Mouse (Mus musculus): Measurements from ENCODE around the gene Rab11fip4.

DNA sequence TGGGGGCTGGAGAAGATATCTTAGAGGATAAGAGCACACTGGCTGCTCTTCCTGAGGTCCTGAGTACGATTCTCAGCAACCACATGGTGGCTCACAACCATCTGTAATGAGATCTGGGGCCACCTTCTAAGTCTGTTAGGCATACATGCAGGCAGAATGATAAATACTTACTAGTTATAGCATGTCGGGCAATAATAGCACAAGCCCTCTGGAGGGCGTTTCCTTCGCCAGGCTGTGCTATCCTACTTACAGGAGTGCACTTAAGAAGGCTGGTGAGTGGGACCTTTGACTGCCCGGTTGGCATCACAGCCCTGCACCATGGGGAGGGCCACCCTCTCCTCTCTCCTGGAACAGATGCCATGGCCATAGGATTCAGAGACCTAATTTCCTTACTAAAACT is 112.4 kb downstream of the Rab11fip4 start:
- TF ChIP-seq CTCF (IDR thresholded peaks at IDR 0.05; ENCODE audit: control insufficient read depth, insufficient read depth, low read length) (no peak; the same call in 1 of the 2 replicates), POLR2A (IDR thresholded peaks at IDR 0.05; ENCODE audit: borderline replicate concordance, control insufficient read depth, low read depth, low read length) (no peak)
